Mouse (Mus musculus): ENCODE results near the gene Olfr777. TPM values are rescaled to one million over a fixed set of nuclear protein-coding genes. Genes with fewer than 3 reads are reported as not detected.
"Not testable (repeated sequence)": the region's sequence is repeated elsewhere in the genome, so short reads cannot be mapped to it uniquely, and the experiment has no call there.

Olfr777 gene
- polyA plus RNA-seq (2015; fragmentation: Nextera tagmentation; extraction: Ambion mirVana), result not detected in 2 replicates

- Histone ChIP-seq H3K9me3 (replicated peaks) (no peaks in the 10 kb centered on the region), H3K4me3 (replicated peaks) (no peak within 1 kb of the TSS), H3K27me3 (no peaks in the 10 kb centered on the region), H3K36me3 (no peaks in the 10 kb centered on the region), H3K9ac (no peak within 1 kb of the TSS), H3K4me1 (no peaks in the 10 kb centered on the region), H3K4me2 (no peak within 1 kb of the TSS), H3K27ac (no peak within 1 kb of the TSS)
- no peak for ATAC-seq (replicated peaks; ENCODE audit: low FRiP score)
- WGBS, result 92% methylated on average over 2 of the region's 2 CpGs
Measured at GRCm38 (mm10) chr10:129271081-129271535, at the start of gene Olfr777. Gene Olfr777, minus strand, starts transcription at chr10:129271485.

- 84% methylated on average over 3 of the region's 3 CpGs for WGBS
- no peak within 1 kb of the TSS for H3K9ac ChIP-seq
- no peak within 1 kb of the TSS for H3K4me2 ChIP-seq
- no peaks in the 10 kb centered on the region for H3K9me3 ChIP-seq (replicated peaks)
- no peaks in the 10 kb centered on the region for H3K36me3 ChIP-seq
- H3K27ac ChIP-seq, result no peak within 1 kb of the TSS
- ATAC-seq (replicated peaks; ENCODE audit: low FRiP score), result no peak
- no peaks in the 10 kb centered on the region for H3K4me1 ChIP-seq
- H3K4me3 ChIP-seq (replicated peaks), result no peak within 1 kb of the TSS
- H3K27me3 ChIP-seq, result no peaks in the 10 kb centered on the region
Measured at GRCm38 (mm10) chr10:129317817-129318216, 46.5 kb upstream of the Olfr777 start, which contains the start of gene Olfr780. Gene Olfr780, plus strand, starts transcription at chr10:129318117.

GRCm38 (mm10) chr10:129313521-129313920 lies 42.2 kb upstream of the Olfr777 start:
- H3K4me1 ChIP-seq; H3K9me3 ChIP-seq (replicated peaks); ATAC-seq (replicated peaks; ENCODE audit: low FRiP score); H3K27ac ChIP-seq; H3K4me3 ChIP-seq (replicated peaks); H3K4me2 ChIP-seq; H3K36me3 ChIP-seq; H3K9ac ChIP-seq; H3K27me3 ChIP-seq: not testable (repeated sequence)
- no CpG with 5 or more reads among the region's 1 CpGs for WGBS

- H3K4me2 ChIP-seq; H3K9ac ChIP-seq; H3K27ac ChIP-seq; ATAC-seq (replicated peaks; ENCODE audit: low FRiP score); H3K4me1 ChIP-seq; H3K4me3 ChIP-seq (replicated peaks); H3K9me3 ChIP-seq (replicated peaks); H3K36me3 ChIP-seq; H3K27me3 ChIP-seq: not testable (repeated sequence)
- 49% methylated on average over 1 of the region's 1 CpGs for WGBS
Measured at GRCm38 (mm10) chr10:129312973-129313372, 41.7 kb upstream of the Olfr777 start.

GRCm38 (mm10) chr10:129258827-129259226 lies 12.5 kb downstream of the Olfr777 start, which contains the start of gene Olfr776:
Gene Olfr776, plus strand, starts transcription at chr10:129259127.
- Histone ChIP-seq H3K4me1 (no peaks in the 10 kb centered on the region), H3K9ac (no peak within 1 kb of the TSS), H3K27ac (no peak within 1 kb of the TSS), H3K4me2 (no peak within 1 kb of the TSS), H3K9me3 (replicated peaks) (no peaks in the 10 kb centered on the region), H3K27me3 (no peaks in the 10 kb centered on the region), H3K36me3 (no peaks in the 10 kb centered on the region), H3K4me3 (replicated peaks) (no peak within 1 kb of the TSS)
- no peak for ATAC-seq (replicated peaks; ENCODE audit: low FRiP score)

GRCm38 (mm10) chr10:129248112-129248511 lies 23.2 kb downstream of the Olfr777 start, which contains the start of gene Olfr775:
Gene Olfr775, plus strand, starts transcription at chr10:129248412.
- 66% methylated on average over 3 of the region's 3 CpGs for WGBS
- no peak for ATAC-seq (replicated peaks; ENCODE audit: low FRiP score)

GRCm38 (mm10) chr10:129235904-129236303 lies 35.4 kb downstream of the Olfr777 start, which contains the start of gene Olfr774:
Gene Olfr774, plus strand, starts transcription at chr10:129236204.
- H3K36me3 ChIP-seq, result no peaks in the 10 kb centered on the region
- 69% methylated on average over 2 of the region's 2 CpGs for WGBS
- H3K4me3 ChIP-seq (replicated peaks), result no peak within 1 kb of the TSS
- no peaks in the 10 kb centered on the region for H3K4me1 ChIP-seq
- no peaks in the 10 kb centered on the region for H3K27me3 ChIP-seq
- ATAC-seq (replicated peaks; ENCODE audit: low FRiP score), result no peak
- no peak within 1 kb of the TSS for H3K4me2 ChIP-seq
- no peak within 1 kb of the TSS for H3K27ac ChIP-seq
- no peak within 1 kb of the TSS for H3K9ac ChIP-seq
- H3K9me3 ChIP-seq (replicated peaks), result no peaks in the 10 kb centered on the region

More at GRCm38 (mm10) chr10:129248112-129248511, 23.2 kb downstream of the Olfr777 start, which contains the start of gene Olfr775:
- H3K4me1 ChIP-seq, result no peaks in the 10 kb centered on the region
- H3K27ac ChIP-seq, result no peak within 1 kb of the TSS
- H3K9ac ChIP-seq, result no peak within 1 kb of the TSS
- no peaks in the 10 kb centered on the region for H3K9me3 ChIP-seq (replicated peaks)
- H3K4me2 ChIP-seq, result no peak within 1 kb of the TSS
- H3K36me3 ChIP-seq, result no peaks in the 10 kb centered on the region
- no peaks in the 10 kb centered on the region for H3K27me3 ChIP-seq
- H3K4me3 ChIP-seq (replicated peaks), result no peak within 1 kb of the TSS

- H3K4me3 ChIP-seq (replicated peaks), result no peak overlapping the region
- H3K27me3 ChIP-seq, result no peaks in the 10 kb centered on the region
- no peaks in the 10 kb centered on the region for H3K9me3 ChIP-seq (replicated peaks)
- no peak for ATAC-seq (replicated peaks; ENCODE audit: low FRiP score)
- H3K9ac ChIP-seq, result no peak overlapping the region
- H3K4me1 ChIP-seq, result no peaks in the 10 kb centered on the region
- no peaks in the 10 kb centered on the region for H3K36me3 ChIP-seq
- WGBS, result 89% methylated on average over 1 of the region's 1 CpGs
- no peak overlapping the region for H3K27ac ChIP-seq
- H3K4me2 ChIP-seq, result no peak overlapping the region
Measured at GRCm38 (mm10) chr10:129230737-129231136, 40.5 kb downstream of the Olfr777 start.

Other genes with a start within 250 kb of the Olfr777 start
- gene Olfr764-ps1, start 231.6 kb downstream of the Olfr777 start, polyA plus RNA-seq (2015; fragmentation: Nextera tagmentation; extraction: Ambion mirVana), result not detected in 2 replicates
- not detected in 2 replicates for gene Olfr765, start 221.5 kb downstream of the Olfr777 start, polyA plus RNA-seq (2015; fragmentation: Nextera tagmentation; extraction: Ambion mirVana)
- gene Olfr766-ps1, start 202.5 kb downstream of the Olfr777 start, polyA plus RNA-seq (2015; fragmentation: Nextera tagmentation; extraction: Ambion mirVana), result not detected in 2 replicates
- gene Olfr767, start 188.6 kb downstream of the Olfr777 start, polyA plus RNA-seq (2015; fragmentation: Nextera tagmentation; extraction: Ambion mirVana), result not detected in 2 replicates
- not detected in 2 replicates for gene Olfr768, start 172.1 kb downstream of the Olfr777 start, polyA plus RNA-seq (2015; fragmentation: Nextera tagmentation; extraction: Ambion mirVana)
- gene Olfr769, start 153.6 kb downstream of the Olfr777 start, polyA plus RNA-seq (2015; fragmentation: Nextera tagmentation; extraction: Ambion mirVana), result not detected in 2 replicates
- not detected in 2 replicates for gene Olfr770, start 132.5 kb downstream of the Olfr777 start, polyA plus RNA-seq (2015; fragmentation: Nextera tagmentation; extraction: Ambion mirVana)
- gene Olfr771, start 106.7 kb downstream of the Olfr777 start, polyA plus RNA-seq (2015; fragmentation: Nextera tagmentation; extraction: Ambion mirVana), result not detected in 2 replicates
- gene Olfr772, start 93.6 kb downstream of the Olfr777 start, polyA plus RNA-seq (2015; fragmentation: Nextera tagmentation; extraction: Ambion mirVana), result not detected in 2 replicates
- gene Olfr773, start 84.1 kb downstream of the Olfr777 start, polyA plus RNA-seq (2015; fragmentation: Nextera tagmentation; extraction: Ambion mirVana), result not detected in 2 replicates
- not detected in 2 replicates for gene Olfr774, start 35.3 kb downstream of the Olfr777 start, polyA plus RNA-seq (2015; fragmentation: Nextera tagmentation; extraction: Ambion mirVana)
- not detected in 2 replicates for gene Olfr775, start 23.1 kb downstream of the Olfr777 start, polyA plus RNA-seq (2015; fragmentation: Nextera tagmentation; extraction: Ambion mirVana)
- gene Olfr776, start 12.4 kb downstream of the Olfr777 start, polyA plus RNA-seq (2015; fragmentation: Nextera tagmentation; extraction: Ambion mirVana), result not detected in 2 replicates
- gene Olfr780, start 46.6 kb upstream of the Olfr777 start, polyA plus RNA-seq (2015; fragmentation: Nextera tagmentation; extraction: Ambion mirVana), result not detected in 2 replicates
- gene Olfr781, start 57.4 kb upstream of the Olfr777 start, polyA plus RNA-seq (2015; fragmentation: Nextera tagmentation; extraction: Ambion mirVana), result not detected in 2 replicates
- not detected in 2 replicates for gene Olfr782, start 77.4 kb upstream of the Olfr777 start, polyA plus RNA-seq (2015; fragmentation: Nextera tagmentation; extraction: Ambion mirVana)
- 0.05 TPM in 2 replicates for gene Olfr784, start 112.6 kb upstream of the Olfr777 start, polyA plus RNA-seq (2015; fragmentation: Nextera tagmentation; extraction: Ambion mirVana)
- not detected in 2 replicates for gene Olfr785, start 133.9 kb upstream of the Olfr777 start, polyA plus RNA-seq (2015; fragmentation: Nextera tagmentation; extraction: Ambion mirVana)
- gene Olfr786, start 155.8 kb upstream of the Olfr777 start, polyA plus RNA-seq (2015; fragmentation: Nextera tagmentation; extraction: Ambion mirVana), result not detected in 2 replicates
- gene Olfr787, start 190.4 kb upstream of the Olfr777 start, polyA plus RNA-seq (2015; fragmentation: Nextera tagmentation; extraction: Ambion mirVana), result not detected in 2 replicates
- gene Olfr788, start 199.5 kb upstream of the Olfr777 start, polyA plus RNA-seq (2015; fragmentation: Nextera tagmentation; extraction: Ambion mirVana), result not detected in 2 replicates
- not detected in 2 replicates for gene Olfr789, start 213.3 kb upstream of the Olfr777 start, polyA plus RNA-seq (2015; fragmentation: Nextera tagmentation; extraction: Ambion mirVana)
- gene Olfr790, start 227.0 kb upstream of the Olfr777 start, polyA plus RNA-seq (2015; fragmentation: Nextera tagmentation; extraction: Ambion mirVana), result not detected in 2 replicates

Measured in kidney, embryonic 15.5 days (tissue).